21 mouse cellular contexts compared by ENCODE assay signal in genomic region chr3:153475919-153476318, GRCm38 (mm10).
"Had no signal": no experiment of that assay in that cellular context is flagged by ENCODE, and none has a peak within 500 bp of the region (broad histone marks: within the 10 kb centered on the region; RNA-seq: fewer than 3 reads in every experiment).

No protein-coding gene starts in this region.

- H3K27ac ChIP-seq: layer of hippocampus, adult 2 months; limb, embryonic 10.5 days; limb, embryonic 13.5 days; liver, embryonic 12.5 days; liver, embryonic 15.5 days; lung, embryonic 15.5 days; midbrain, embryonic 13.5 days; stomach, embryonic 15.5 days had no signal

- H3K4me3 ChIP-seq: layer of hippocampus, adult 2 months; limb, embryonic 10.5 days; limb, embryonic 13.5 days; liver, embryonic 12.5 days; liver, embryonic 15.5 days; lung, embryonic 15.5 days; midbrain, embryonic 13.5 days; stomach, embryonic 15.5 days had no signal

- H3K9ac ChIP-seq: limb, embryonic 13.5 days; liver, embryonic 12.5 days; liver, embryonic 15.5 days; lung, embryonic 15.5 days; midbrain, embryonic 13.5 days; stomach, embryonic 15.5 days had no signal

- ATAC-seq: liver, embryonic 12.5 days; midbrain, embryonic 13.5 days had no signal

- H3K9me3 ChIP-seq: limb, embryonic 10.5 days; limb, embryonic 13.5 days; liver, embryonic 12.5 days; liver, embryonic 15.5 days; lung, embryonic 15.5 days; midbrain, embryonic 13.5 days; stomach, embryonic 15.5 days had no signal

- H3K4me1 ChIP-seq: limb, embryonic 13.5 days; lung, embryonic 15.5 days; midbrain, embryonic 13.5 days; stomach, embryonic 15.5 days had no signal

- H3K4me2 ChIP-seq: limb, embryonic 13.5 days; liver, embryonic 12.5 days; liver, embryonic 15.5 days; lung, embryonic 15.5 days; midbrain, embryonic 13.5 days; stomach, embryonic 15.5 days had no signal

- DNase-seq: kidney, adult 18-20 months; kidney, adult 9 months; kidney, postnatal 25 days; layer of hippocampus, adult 9-11 months; liver; lung, adult 18-20 months; lung, postnatal 10 days; lung, postnatal 36 days; right cerebral cortex, postnatal 14 days; spleen, adult 18-20 months; thymus, adult 2 months; thymus, postnatal 14 days; thymus, postnatal 4 days had no signal

- H3K36me3 ChIP-seq: limb, embryonic 10.5 days; limb, embryonic 13.5 days; liver, embryonic 12.5 days; liver, embryonic 15.5 days; lung, embryonic 15.5 days; midbrain, embryonic 13.5 days; stomach, embryonic 15.5 days had no signal

- H3K27me3 ChIP-seq: limb, embryonic 13.5 days; liver, embryonic 12.5 days; liver, embryonic 15.5 days; lung, embryonic 15.5 days; midbrain, embryonic 13.5 days; stomach, embryonic 15.5 days had no signal
